Mouse (Mus musculus) ES-Bruce4 (cell line): ENCODE data around the gene Slc35f1. TPM values are rescaled to one million over a fixed set of nuclear protein-coding genes. Genes with fewer than 3 reads are reported as not detected.

Experiments
- H3K27ac ChIP-seq: 2 replicates; pipeline ENCODE4 v1.5.1; 2012; ENCODE audit warnings: low read length, inconsistent platforms; ENCODE audit not compliant: insufficient read depth
- H3K27me3 ChIP-seq: 2 replicates; pipeline ENCODE4 v1.6.1; 2012; ENCODE audit warnings: mild to moderate bottlenecking, low read length, inconsistent platforms; ENCODE audit not compliant: control insufficient read depth, poor library complexity, insufficient read depth, severe bottlenecking
- H3K36me3 ChIP-seq: 2 replicates; pipeline ENCODE4 v1.6.1; 2012; ENCODE audit warnings: inconsistent platforms, mild to moderate bottlenecking, low read length, moderate library complexity; ENCODE audit not compliant: control insufficient read depth, poor library complexity, insufficient read depth, severe bottlenecking
- H3K4me1 ChIP-seq: one replicate; pipeline ENCODE4 v1.8.1; 2011; ENCODE audit warnings: low read length; ENCODE audit not compliant: control insufficient read depth, insufficient read depth
- H3K4me3 ChIP-seq: 2 replicates; pipeline ENCODE4 v1.5.1; 2011; ENCODE audit warnings: low read depth, mild to moderate bottlenecking, low read length
- H3K9ac ChIP-seq: 2 replicates; pipeline ENCODE4 v1.6.1; 2012; ENCODE audit warnings: low read depth, mild to moderate bottlenecking, inconsistent platforms; ENCODE audit not compliant: poor library complexity, severe bottlenecking
- H3K9me3 ChIP-seq: replicated peaks from 2 replicates; pipeline ENCODE4 v1.6.1; 2012; ENCODE audit warnings: mild to moderate bottlenecking, low read length, inconsistent platforms; ENCODE audit not compliant: control insufficient read depth, poor library complexity, insufficient read depth, severe bottlenecking
- CTCF ChIP-seq: IDR thresholded peaks from one replicate; pipeline ENCODE4 v1.8.1; 2011; ENCODE audit warnings: low read depth, low read length
- EP300 ChIP-seq: IDR thresholded peaks from 2 replicates; pipeline ENCODE4 v1.6.1; 2011; ENCODE audit warnings: low read depth, low read length; ENCODE audit not compliant: insufficient read depth
- POLR2A ChIP-seq: IDR thresholded peaks from one replicate; pipeline ENCODE4 v1.8.1; 2011; ENCODE audit warnings: low read length; ENCODE audit not compliant: insufficient read depth
- polyA plus RNA-seq: library from polyadenylated mRNA; stranded (reverse); fragments of >200 nt; gene quantifications from 2 replicates; pipeline ENCODE4 v1.2.4, GENCODE M21; 2011; ENCODE audit warnings: low read depth; ENCODE audit not compliant: missing spikeins, insufficient read depth, insufficient read length

Slc35f1 gene
- polyA plus RNA-seq, 1 experiment, result 1.1 TPM

- Histone ChIP-seq H3K27ac (no peak overlapping the region), H3K4me1 (no peaks in the 10 kb centered on the region), H3K27me3 (no peaks in the 10 kb centered on the region), H3K36me3 (no peaks in the 10 kb centered on the region), H3K9ac (no peak overlapping the region), H3K9me3 (no peaks in the 10 kb centered on the region), H3K4me3 (no peak overlapping the region)
- TF ChIP-seq CTCF, result no peak
- TF ChIP-seq POLR2A, result no peak
- no peak for TF ChIP-seq EP300
These were observed 250.5 kb downstream of the Slc35f1 start for GRCm38 (mm10) chr10:52940831-52941216.

- Histone ChIP-seq H3K9me3 (0 out of 2 replicates have a peak, but pooled peaks cover 2% of the 10 kb centered on the region), H3K9ac (no peak overlapping the region), H3K36me3 (no peaks in the 10 kb centered on the region), H3K4me1 (no peaks in the 10 kb centered on the region), H3K27ac (no peak overlapping the region), H3K4me3 (no peak overlapping the region), H3K27me3 (no peaks in the 10 kb centered on the region)
- TF ChIP-seq POLR2A, result no peak
- no peak for TF ChIP-seq EP300
These were observed 262.2 kb downstream of the Slc35f1 start for GRCm38 (mm10) chr10:52952581-52952980.

- no peak for TF ChIP-seq POLR2A
- TF ChIP-seq EP300, result no peak
- TF ChIP-seq CTCF, result no peak
- Histone ChIP-seq H3K9ac (no peak overlapping the region), H3K27ac (no peak overlapping the region), H3K36me3 (no peaks in the 10 kb centered on the region), H3K9me3 (no peaks in the 10 kb centered on the region), H3K27me3 (no peaks in the 10 kb centered on the region), H3K4me1 (no peaks in the 10 kb centered on the region), H3K4me3 (no peak overlapping the region)
These were observed 266.4 kb downstream of the Slc35f1 start for GRCm38 (mm10) chr10:52956728-52957127.

DNA sequence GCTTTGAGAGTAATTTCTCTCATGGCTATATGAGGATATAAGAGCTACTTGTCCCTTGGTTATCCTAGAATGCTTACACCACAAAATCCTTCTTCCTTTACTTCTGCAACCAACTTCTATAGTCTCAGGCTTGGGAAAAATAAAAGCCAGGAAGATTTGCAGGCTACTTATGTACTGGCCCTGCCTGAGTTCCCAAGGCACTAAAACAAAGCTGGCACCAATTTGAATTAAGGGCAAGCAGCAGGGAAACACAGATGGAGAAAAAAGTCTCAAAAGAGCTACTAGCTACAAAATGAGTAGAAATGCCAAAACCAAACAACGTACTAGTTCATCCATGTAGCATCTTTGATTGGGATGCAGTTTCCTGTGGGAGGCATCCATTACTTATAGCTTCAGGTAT is 288.9 kb downstream of the Slc35f1 start:
- TF ChIP-seq CTCF (no peak), POLR2A (no peak), EP300 (no peak)
- H3K27me3 ChIP-seq, result no peaks in the 10 kb centered on the region; the same call in 1 of the 2 replicates
- H3K27ac ChIP-seq, result no peak overlapping the region
- H3K4me3 ChIP-seq, result no peak overlapping the region
- H3K9ac ChIP-seq, result no peak overlapping the region
- no peaks in the 10 kb centered on the region for H3K4me1 ChIP-seq
- H3K36me3 ChIP-seq, result no peaks in the 10 kb centered on the region
- H3K9me3 ChIP-seq, result no peaks in the 10 kb centered on the region

DNA sequence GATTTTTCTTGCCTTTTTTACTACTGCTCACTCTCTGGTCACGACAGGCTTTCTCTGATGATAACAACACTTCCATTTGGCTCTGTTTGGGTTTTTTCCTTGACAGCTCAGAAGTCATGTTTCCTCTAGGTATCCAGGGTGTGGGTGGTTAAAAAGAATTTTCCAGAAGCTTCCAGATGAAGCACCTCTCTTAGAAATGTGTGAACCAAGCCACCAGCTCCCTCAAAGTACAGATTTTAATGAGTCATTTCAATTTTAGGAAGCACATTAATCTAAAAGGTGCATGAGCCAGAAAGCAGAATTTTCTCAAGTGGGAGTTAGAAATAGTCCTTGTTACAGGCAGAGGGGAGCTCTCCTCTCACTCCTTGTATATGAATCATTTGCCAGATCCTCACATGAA is 292.5 kb downstream of the Slc35f1 start:
- Histone ChIP-seq H3K4me3 (no peak overlapping the region), H3K27me3 (no peaks in the 10 kb centered on the region; the same call in 1 of the 2 replicates), H3K27ac (no peak overlapping the region), H3K9me3 (no peaks in the 10 kb centered on the region), H3K36me3 (no peaks in the 10 kb centered on the region), H3K9ac (no peak overlapping the region), H3K4me1 (no peaks in the 10 kb centered on the region)
- no peak for TF ChIP-seq POLR2A
- no peak for TF ChIP-seq CTCF

GRCm38 (mm10) chr10:52992246-52992645 is 301.9 kb downstream of the Slc35f1 start:
- Histone ChIP-seq H3K4me3 (no peak overlapping the region), H3K36me3 (no peaks in the 10 kb centered on the region), H3K4me1 (no peaks in the 10 kb centered on the region), H3K27me3 (no peaks in the 10 kb centered on the region), H3K9me3 (no peaks in the 10 kb centered on the region), H3K27ac (no peak overlapping the region), H3K9ac (no peak overlapping the region)
- no peak for TF ChIP-seq POLR2A
- no peak for TF ChIP-seq EP300
- no peak for TF ChIP-seq CTCF
